Mouse (Mus musculus): Measurements from ENCODE around the gene Iqcf1. TPM values are rescaled to one million over a fixed set of nuclear protein-coding genes. Genes with fewer than 3 reads are reported as not detected.

Iqcf1 gene
- polyA plus RNA-seq, 1 experiment from 2014 or later, result not detected

DNA sequence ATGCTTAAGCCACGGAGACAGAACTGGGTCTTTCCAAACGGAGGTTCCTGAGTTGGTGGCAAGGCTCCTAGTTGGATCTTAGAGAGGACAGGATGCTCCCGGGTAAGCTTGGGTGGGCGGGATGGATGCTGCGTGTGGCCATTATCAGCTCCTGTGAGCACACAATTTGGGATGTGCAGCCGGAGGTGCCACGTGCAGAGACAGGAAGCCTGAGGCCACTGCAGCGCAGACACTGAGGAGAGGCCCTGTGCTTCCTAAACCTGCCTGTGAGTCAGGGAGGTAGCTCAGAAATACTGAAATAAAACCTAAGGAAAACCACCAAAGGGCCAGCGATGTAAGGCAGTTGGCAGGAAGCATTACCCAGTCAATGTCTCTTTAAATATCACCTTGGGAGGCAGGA lies 30.0 kb upstream of the Iqcf1 start:
- H3K4me1 ChIP-seq, result peaks cover 48% of the 10 kb centered on the region
- DNase-seq (ENCODE audit: low spot score), result no peak

DNA sequence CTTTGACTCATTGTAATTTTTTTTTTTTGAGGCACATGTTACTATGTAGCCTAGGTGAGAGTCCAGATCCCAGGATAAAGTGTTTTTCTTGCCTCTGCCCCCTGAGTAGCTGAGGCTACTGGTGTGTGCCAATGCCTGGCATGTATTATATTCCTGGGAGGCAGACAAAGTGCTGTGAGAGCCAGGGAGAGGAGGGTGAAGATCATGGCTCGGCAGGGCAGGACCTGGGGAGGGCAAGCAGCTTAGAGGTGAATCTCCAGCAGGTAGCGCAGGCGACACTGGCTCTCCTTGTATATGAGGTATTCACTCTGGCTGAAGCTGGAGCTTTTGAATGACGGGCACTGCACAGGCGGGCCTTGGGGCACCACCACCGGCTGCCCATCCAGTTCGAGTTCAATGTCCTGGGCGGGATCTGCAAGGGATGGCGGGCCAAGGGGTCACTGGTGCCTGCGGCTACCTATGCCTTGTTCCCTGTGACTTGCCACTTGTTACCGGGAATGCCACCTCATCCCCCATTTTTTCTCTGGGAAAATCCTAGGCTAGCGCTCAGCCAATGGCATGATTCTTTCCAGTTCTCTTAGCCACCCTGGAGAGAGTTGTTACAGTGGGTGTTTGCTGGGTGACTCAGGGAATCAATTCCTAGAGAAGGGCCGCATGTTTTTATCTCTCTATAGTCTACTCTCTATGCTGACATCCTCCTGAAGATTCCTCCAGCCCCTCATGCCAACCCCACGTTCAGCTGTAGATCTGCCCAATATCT lies 28.6 kb upstream of the Iqcf1 start:
- no peaks in the 10 kb centered on the region for H3K9me3 ChIP-seq
- DNase-seq (ENCODE audit: low spot score), result no peak
- 62% methylated on average over 14 of the region's 14 CpGs for WGBS
- peak overlapping the region; percentile 44 for H3K4me3 ChIP-seq
- H3K36me3 ChIP-seq, result no peaks in the 10 kb centered on the region
- peaks cover 46% of the 10 kb centered on the region for H3K4me1 ChIP-seq
- peak overlapping the region; percentile 76 for H3K27ac ChIP-seq
- peaks cover 17% of the 10 kb centered on the region; the same call in 1 of the 2 replicates for H3K27me3 ChIP-seq (ENCODE audit: insufficient read depth, poor library complexity, severe bottlenecking)

More for the DNA sequence above, 30.0 kb upstream of the Iqcf1 start:
- 60% methylated on average over 9 of the region's 9 CpGs for WGBS
- Histone ChIP-seq H3K9me3 (no peaks in the 10 kb centered on the region), H3K27me3 (ENCODE audit: insufficient read depth, poor library complexity, severe bottlenecking) (peaks cover 30% of the 10 kb centered on the region), H3K36me3 (0 out of 2 replicates have a peak, but pooled peaks cover 4% of the 10 kb centered on the region), H3K27ac (no peak overlapping the region), H3K4me3 (no peak overlapping the region)

DNA sequence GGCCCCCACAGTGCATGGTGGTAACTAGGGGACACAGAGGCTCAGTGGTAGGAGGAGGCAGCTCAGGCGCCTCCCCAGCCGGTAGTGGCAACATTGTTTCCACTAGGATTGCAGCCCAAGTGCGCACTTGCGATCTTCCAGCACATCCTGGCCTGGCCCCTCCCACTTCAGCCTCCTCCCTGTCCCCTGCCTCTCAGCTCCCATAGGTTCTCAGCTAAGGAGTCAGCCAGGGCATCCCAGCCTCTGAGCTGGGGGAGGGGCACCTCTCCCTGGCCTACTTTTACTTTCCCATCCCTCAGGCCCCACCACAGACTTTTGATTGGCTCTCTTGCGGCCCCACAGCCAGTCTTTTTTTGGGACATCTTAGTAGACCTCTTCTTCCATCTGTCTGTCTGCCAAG lies 27.9 kb upstream of the Iqcf1 start:
- Histone ChIP-seq H3K27me3 (ENCODE audit: insufficient read depth, poor library complexity, severe bottlenecking) (peaks cover 14% of the 10 kb centered on the region; the same call in 1 of the 2 replicates), H3K4me1 (peaks cover 51% of the 10 kb centered on the region), H3K36me3 (no peaks in the 10 kb centered on the region), H3K9me3 (no peaks in the 10 kb centered on the region), H3K27ac (peak overlapping the region; percentile 76), H3K4me3 (peak overlapping the region; percentile 44)
- 9% methylated on average over 5 of the region's 5 CpGs for WGBS
- DNase-seq (ENCODE audit: low spot score), result peak; percentile 87

DNA sequence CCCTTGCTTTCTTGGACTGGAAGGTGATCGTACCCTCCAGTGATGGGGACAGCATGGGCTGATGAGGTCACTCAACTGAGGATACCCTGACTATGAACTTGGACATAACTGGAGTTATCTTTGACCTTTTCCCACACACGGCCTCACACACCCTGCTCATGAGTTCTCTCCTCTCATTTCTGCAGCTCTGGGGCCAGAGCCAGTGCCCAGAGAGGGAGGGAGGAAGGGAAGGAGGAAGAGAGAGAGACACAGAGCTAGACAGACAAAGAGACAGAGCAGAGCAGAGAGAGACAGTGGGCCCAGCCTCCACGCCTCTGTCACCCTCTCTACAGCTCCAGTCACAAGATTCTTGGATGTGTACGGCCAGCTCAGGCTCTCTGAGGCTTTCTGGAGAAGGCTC lies 27.4 kb upstream of the Iqcf1 start:
- H3K27me3 ChIP-seq (ENCODE audit: insufficient read depth, poor library complexity, severe bottlenecking), result peaks cover 11% of the 10 kb centered on the region; the same call in 1 of the 2 replicates
- 50% methylated on average over 4 of the region's 4 CpGs for WGBS
- H3K9me3 ChIP-seq, result no peaks in the 10 kb centered on the region
- no peak overlapping the region for H3K4me3 ChIP-seq
- no peak for DNase-seq (ENCODE audit: low spot score)
- no peaks in the 10 kb centered on the region for H3K36me3 ChIP-seq
- H3K27ac ChIP-seq, result peak overlapping the region; percentile 76
- peaks cover 51% of the 10 kb centered on the region for H3K4me1 ChIP-seq

DNA sequence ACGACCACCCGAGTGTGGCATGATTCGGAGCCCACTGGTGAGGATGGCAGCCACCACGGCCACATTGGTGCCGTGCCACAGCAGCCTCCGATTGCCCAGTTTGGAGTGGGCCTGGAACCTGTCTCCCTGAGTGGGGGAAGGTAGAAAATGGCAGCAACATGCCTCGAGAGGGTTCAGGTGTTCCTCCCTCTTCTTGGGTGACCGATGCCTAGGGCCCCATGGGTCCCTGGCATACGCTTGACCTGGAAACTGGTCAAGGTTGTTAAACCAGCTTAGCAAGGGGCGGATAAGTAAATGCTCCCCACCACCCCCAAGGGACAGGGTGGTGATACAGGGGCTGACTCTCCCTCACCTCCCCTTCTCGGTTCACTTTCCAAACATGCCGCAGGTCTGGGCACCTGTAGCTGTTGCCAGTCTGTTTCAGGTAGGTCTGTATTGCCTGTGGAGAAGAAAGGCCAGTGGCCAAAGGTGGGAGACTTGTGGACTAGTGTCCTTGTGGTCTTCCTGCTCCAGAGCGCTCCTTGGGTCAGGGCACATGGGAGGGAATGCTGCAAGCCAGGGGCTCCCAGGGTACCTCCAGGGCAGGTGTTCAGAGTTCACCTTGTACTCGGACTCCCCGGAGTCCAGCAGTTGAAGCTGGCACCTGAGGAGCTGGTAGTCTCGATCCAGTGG lies 26.6 kb upstream of the Iqcf1 start:
- H3K27ac ChIP-seq, result peak overlapping the region; percentile 76; the same call in 1 of the 2 replicates
- H3K9me3 ChIP-seq, result no peaks in the 10 kb centered on the region
- H3K36me3 ChIP-seq, result no peaks in the 10 kb centered on the region
- H3K4me1 ChIP-seq, result peaks cover 59% of the 10 kb centered on the region
- no peak for DNase-seq (ENCODE audit: low spot score)
- peaks cover 11% of the 10 kb centered on the region; the same call in 1 of the 2 replicates for H3K27me3 ChIP-seq (ENCODE audit: insufficient read depth, poor library complexity, severe bottlenecking)
- no peak overlapping the region for H3K4me3 ChIP-seq
- WGBS, result 89% methylated on average over 16 of the region's 16 CpGs

DNA sequence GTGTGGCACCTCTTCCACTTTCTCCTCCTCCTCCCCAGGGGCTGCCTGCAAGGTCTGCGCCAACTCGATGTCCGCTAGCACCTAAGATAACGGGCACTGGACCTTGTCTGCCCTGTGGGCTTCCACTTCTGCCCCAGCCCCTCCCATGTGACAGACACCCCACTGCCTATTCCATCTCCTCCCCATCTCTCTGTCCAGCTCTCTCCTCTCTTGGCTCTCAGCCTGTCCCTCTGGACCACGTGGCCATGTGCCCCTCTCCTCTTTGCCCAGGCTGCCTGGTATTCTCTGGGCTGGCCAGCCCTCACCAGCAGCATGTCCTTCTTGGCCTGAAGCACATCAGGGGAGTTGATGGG lies 26.0 kb upstream of the Iqcf1 start:
- H3K27ac ChIP-seq, result 0 out of 2 replicates have a peak overlapping the region, but pooled peaks have one; percentile 72
- H3K9me3 ChIP-seq, result no peaks in the 10 kb centered on the region
- peaks cover 61% of the 10 kb centered on the region for H3K4me1 ChIP-seq
- WGBS, result 66% methylated on average over 5 of the region's 5 CpGs
- peaks cover 11% of the 10 kb centered on the region; the same call in 1 of the 2 replicates for H3K27me3 ChIP-seq (ENCODE audit: insufficient read depth, poor library complexity, severe bottlenecking)
- H3K4me3 ChIP-seq, result no peak overlapping the region
- H3K36me3 ChIP-seq, result no peaks in the 10 kb centered on the region
- no peak for DNase-seq (ENCODE audit: low spot score)

GRCm38 (mm10) chr9:106474456-106474855 lies 25.3 kb upstream of the Iqcf1 start:
- WGBS, result 7% methylated on average over 6 of the region's 6 CpGs
- H3K27me3 ChIP-seq (ENCODE audit: insufficient read depth, poor library complexity, severe bottlenecking), result peaks cover 11% of the 10 kb centered on the region; the same call in 1 of the 2 replicates
- no peak overlapping the region for H3K4me3 ChIP-seq
- peak overlapping the region; percentile 72; the same call in 1 of the 2 replicates for H3K27ac ChIP-seq
- H3K9me3 ChIP-seq, result no peaks in the 10 kb centered on the region
- DNase-seq (ENCODE audit: low spot score), result peak; percentile 90
- peaks cover 61% of the 10 kb centered on the region for H3K4me1 ChIP-seq
- peaks cover 4% of the 10 kb centered on the region; the same call in 1 of the 2 replicates for H3K36me3 ChIP-seq

DNA sequence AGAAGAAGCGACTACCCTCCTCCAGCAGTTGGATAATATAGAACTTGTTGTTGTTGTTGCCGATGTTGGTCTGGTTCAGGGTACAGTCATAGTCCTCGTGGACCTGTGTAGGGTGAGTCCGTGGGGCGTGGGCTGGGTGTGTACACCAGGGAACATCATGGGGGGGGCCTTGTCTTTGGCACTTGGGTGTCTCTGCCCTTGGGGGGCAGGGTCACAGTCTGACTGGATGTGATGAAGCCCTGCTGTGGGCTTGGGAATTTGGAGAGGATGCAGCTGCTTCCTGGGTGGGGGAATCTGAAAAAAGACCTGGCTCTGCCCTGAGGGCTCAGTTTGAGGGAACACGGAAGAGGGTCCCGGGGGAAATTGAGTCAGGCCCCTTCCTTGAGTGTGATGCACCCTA lies 24.7 kb upstream of the Iqcf1 start:
- peaks cover 9% of the 10 kb centered on the region; the same call in 1 of the 2 replicates for H3K36me3 ChIP-seq
- WGBS, result 71% methylated on average over 7 of the region's 7 CpGs

GRCm38 (mm10) chr9:106475663-106476001 lies 24.1 kb upstream of the Iqcf1 start, which contains the start of gene Rrp9:
Rrp9 (plus strand) TSS chr9:106475963.
- 87% methylated on average over 10 of the region's 10 CpGs for WGBS
- H3K36me3 ChIP-seq, result peaks cover 15% of the 10 kb centered on the region
- peak within 1 kb of the TSS; percentile 83 for H3K4me3 ChIP-seq
- peaks cover 11% of the 10 kb centered on the region; the same call in 1 of the 2 replicates for H3K27me3 ChIP-seq (ENCODE audit: insufficient read depth, poor library complexity, severe bottlenecking)
- H3K4me1 ChIP-seq, result peaks cover 61% of the 10 kb centered on the region
- no peak for DNase-seq (ENCODE audit: low spot score)
- H3K9me3 ChIP-seq, result no peaks in the 10 kb centered on the region
- peak within 1 kb of the TSS; percentile 53 for H3K27ac ChIP-seq

More for the DNA sequence above, 24.7 kb upstream of the Iqcf1 start:
- no peaks in the 10 kb centered on the region for H3K9me3 ChIP-seq
- peaks cover 11% of the 10 kb centered on the region; the same call in 1 of the 2 replicates for H3K27me3 ChIP-seq (ENCODE audit: insufficient read depth, poor library complexity, severe bottlenecking)
- H3K4me1 ChIP-seq, result peaks cover 61% of the 10 kb centered on the region
- H3K4me3 ChIP-seq, result no peak overlapping the region
- no peak for DNase-seq (ENCODE audit: low spot score)
- 0 out of 2 replicates have a peak overlapping the region, but pooled peaks have one; percentile 17 for H3K27ac ChIP-seq

- peak overlapping the region; percentile 53 for H3K27ac ChIP-seq
- no peak for DNase-seq (ENCODE audit: low spot score)
Measured at GRCm38 (mm10) chr9:106476002-106476923, 23.5 kb upstream of the Iqcf1 start.

DNA sequence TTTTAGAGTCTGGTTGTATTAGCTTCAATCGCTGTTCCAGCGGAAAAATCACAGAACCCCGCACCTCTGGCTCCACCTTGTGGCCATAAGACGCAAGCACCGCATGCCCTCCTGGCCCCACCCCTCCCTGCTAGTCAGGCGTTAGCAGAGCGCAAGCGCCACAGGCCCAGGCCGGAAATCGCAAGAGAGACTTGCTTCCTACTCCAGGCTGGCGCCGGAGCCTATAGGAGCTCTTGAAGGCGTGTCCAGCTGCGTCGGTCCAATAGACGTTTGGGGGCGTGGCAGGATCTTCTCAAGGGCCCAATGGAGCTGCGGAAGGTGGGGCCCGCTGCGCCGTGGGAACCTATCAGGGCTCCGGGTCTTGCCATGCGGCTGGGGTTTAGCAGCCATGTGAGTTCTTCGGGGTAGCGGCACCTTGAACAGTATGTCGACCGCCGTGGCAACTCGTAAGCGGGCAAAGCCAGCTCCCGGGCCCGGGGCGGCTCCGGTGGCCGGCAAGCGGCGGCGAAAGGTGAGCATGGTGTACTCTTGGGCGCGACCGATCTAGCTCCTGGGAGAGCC lies 22.8 kb upstream of the Iqcf1 start, which contains the start of gene Parp3:
TSS of gene Parp3 (minus strand) at position 26 of the 561 bp plus-strand sequence.
- peaks cover 7% of the 10 kb centered on the region; the same call in 1 of the 2 replicates for H3K27me3 ChIP-seq (ENCODE audit: insufficient read depth, poor library complexity, severe bottlenecking)
- peaks cover 28% of the 10 kb centered on the region for H3K36me3 ChIP-seq
- H3K27ac ChIP-seq, result peak within 1 kb of the TSS; percentile 84
- peaks cover 57% of the 10 kb centered on the region for H3K4me1 ChIP-seq
- H3K9me3 ChIP-seq, result no peaks in the 10 kb centered on the region
- DNase-seq (ENCODE audit: low spot score), result peak; percentile 100
- H3K4me3 ChIP-seq, result peak within 1 kb of the TSS; percentile 83
- under 1% methylated on average over 41 of the region's 41 CpGs for WGBS

More at GRCm38 (mm10) chr9:106476002-106476923, 23.5 kb upstream of the Iqcf1 start:
- peaks cover 64% of the 10 kb centered on the region for H3K4me1 ChIP-seq
- peak overlapping the region; percentile 83 for H3K4me3 ChIP-seq
- no peaks in the 10 kb centered on the region for H3K9me3 ChIP-seq
- whole genome bisulfite sequencing, result 30% methylated on average over 16 of the region's 16 CpGs
- peaks cover 8% of the 10 kb centered on the region; the same call in 1 of the 2 replicates for H3K27me3 ChIP-seq (ENCODE audit: insufficient read depth, poor library complexity, severe bottlenecking)
- H3K36me3 ChIP-seq, result peaks cover 21% of the 10 kb centered on the region

DNA sequence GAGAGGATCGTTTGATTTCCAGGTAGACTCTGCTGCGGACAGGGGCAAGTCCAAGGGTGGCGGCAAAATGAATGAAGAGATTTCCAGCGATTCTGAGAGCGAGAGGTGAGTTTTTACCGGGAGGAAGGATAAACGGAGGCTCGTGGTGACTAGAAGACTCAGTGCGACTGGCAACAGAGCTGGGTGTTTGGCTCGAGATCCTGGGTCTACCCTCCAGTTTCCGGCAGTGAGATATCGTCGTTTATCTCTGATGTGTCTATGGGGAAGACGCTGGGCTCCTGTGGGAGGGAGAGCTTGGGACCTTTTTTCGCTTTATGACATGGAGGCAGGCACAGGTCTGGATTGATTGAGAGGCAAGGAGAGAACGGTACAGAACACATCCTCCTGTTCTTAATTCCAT lies 22.1 kb upstream of the Iqcf1 start:
- Histone ChIP-seq H3K4me1 (peaks cover 50% of the 10 kb centered on the region), H3K36me3 (peaks cover 31% of the 10 kb centered on the region), H3K4me3 (peak overlapping the region; percentile 83), H3K27ac (peak overlapping the region; percentile 84), H3K27me3 (ENCODE audit: insufficient read depth, poor library complexity, severe bottlenecking) (peaks cover 7% of the 10 kb centered on the region; the same call in 1 of the 2 replicates), H3K9me3 (no peaks in the 10 kb centered on the region)
- WGBS, result 2% methylated on average over 16 of the region's 16 CpGs
- DNase-seq (ENCODE audit: low spot score), result no peak
